Mouse (Mus musculus): Measurements from ENCODE around the gene Tsnax.

GRCm38 (mm10) chr8:125080388-125081344 lies 67.9 kb downstream of the Tsnax start:
- TF ChIP-seq CHD2 (IDR thresholded peaks at IDR 0.05; ENCODE audit: low read depth, low read length) (no peak), ZNF384 (IDR thresholded peaks at IDR 0.05; ENCODE audit: low read depth, low read length) (no peak), ZC3H11A (IDR thresholded peaks at IDR 0.05; ENCODE audit: borderline replicate concordance, low read depth, low read length) (no peak), MAFK (IDR thresholded peaks at IDR 0.05; ENCODE audit: insufficient read depth, low read depth, low read length) (no peak), HCFC1 (IDR thresholded peaks at IDR 0.05; ENCODE audit: borderline replicate concordance, insufficient read depth, low read length) (no peak)

Data from ES-E14 (cell line).